Mouse (Mus musculus): ENCODE results near the gene Prdm16.

Prdm16 gene

DNA sequence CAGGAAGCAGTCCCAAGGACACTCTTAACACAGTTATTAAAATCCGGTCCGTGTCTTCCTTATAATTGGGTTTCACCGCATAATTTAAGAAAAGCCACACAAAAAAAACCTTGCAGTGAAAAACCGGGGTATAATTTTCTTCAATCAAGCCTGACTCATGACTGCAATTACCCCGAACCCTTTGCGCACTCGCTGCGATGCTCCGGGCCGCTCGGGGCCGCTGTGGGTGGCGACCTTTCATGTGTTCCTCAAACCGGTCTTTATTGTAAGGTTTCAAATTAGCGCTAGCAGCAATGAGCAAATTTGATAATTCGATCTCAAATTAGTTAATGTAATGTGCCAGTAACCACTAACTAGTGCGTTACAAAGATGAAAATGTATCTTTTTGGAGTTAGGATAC, 215.9 kb downstream of the Prdm16 start:
- no peak for DNase-seq (ENCODE audit: low read depth, low spot score)

DNA sequence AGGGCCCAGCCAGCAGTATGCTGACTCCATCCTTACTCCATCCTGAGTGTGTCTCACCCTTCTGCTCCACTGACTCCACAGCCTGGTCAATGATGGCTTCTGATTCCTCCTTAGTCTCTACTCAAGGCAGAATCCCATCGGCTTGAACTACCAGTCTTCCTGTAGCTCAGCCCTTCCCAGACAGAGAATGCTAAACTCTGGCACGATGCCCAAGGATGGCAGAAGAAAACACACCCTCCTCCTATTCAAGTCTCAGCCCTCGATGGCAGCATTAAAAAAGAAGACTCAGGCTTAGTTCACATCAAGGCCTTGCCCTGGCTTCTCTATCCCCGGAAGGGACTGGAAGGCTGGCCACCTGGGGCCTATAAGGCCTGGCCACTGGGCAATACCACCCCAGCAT, 216.9 kb downstream of the Prdm16 start:
- no peak for DNase-seq (ENCODE audit: low read depth, low spot score)

DNA sequence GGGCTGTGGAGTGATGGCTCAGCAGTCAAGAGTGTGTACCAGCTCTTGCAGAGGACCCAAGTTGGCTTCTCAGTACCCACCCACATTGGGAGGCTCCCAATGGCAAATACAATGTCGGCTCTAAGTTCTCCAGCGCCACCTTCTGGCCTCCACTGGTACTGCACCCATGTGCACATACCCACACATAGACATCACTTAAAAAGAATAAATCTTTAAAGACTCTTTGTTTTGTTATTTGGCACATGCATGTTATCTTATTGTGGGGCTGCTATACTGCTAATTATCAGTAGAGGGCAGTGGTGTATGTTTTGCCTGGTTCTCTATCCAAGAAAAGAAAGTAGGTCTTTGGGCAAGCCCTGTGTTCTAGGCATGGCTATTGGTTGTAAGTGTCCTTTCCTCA, 217.7 kb downstream of the Prdm16 start:
- DNase-seq (ENCODE audit: low read depth, low spot score), result no peak

DNA sequence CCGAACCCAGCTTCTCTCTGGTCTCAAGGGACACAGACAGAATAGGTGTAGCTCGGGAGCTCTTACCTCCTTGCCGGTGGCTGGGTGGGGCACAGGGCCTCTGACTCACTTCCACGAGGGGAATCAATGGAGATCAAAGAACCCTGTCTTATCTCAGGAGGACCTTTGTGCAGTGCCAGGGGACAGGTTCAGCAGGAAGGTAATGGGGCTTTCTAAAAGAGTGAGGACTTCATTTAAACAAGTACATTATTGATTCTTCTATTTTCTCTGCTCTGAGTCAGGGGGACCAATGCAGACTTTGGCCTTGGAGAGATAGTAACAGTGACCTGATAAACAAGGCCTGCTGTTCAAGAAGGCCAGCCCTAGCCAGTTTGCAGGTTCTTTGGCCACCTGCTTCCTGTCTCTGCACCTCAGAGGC, 218.3 kb downstream of the Prdm16 start:
- no peak for DNase-seq (ENCODE audit: low read depth, low spot score)

DNA sequence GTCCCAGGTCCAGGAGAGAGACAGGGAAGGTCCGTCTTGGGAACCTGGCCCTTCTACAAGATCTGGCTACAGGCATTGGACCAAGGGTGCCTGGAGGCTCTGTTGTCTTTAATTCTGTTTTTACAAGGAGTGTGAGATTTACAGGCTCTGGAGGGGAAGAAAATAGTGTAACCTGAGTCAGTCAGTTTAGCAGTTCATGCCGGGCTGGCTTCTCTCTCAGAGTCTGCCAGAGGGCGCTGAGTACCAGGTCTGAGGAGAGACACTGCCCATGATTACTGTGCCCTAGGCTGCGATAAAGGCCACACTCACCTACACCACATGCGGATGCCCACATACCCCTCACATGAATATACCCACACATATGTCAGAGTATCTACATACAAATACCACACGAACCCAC, 219.9 kb downstream of the Prdm16 start:
- no peak for DNase-seq (ENCODE audit: low read depth, low spot score)

DNA sequence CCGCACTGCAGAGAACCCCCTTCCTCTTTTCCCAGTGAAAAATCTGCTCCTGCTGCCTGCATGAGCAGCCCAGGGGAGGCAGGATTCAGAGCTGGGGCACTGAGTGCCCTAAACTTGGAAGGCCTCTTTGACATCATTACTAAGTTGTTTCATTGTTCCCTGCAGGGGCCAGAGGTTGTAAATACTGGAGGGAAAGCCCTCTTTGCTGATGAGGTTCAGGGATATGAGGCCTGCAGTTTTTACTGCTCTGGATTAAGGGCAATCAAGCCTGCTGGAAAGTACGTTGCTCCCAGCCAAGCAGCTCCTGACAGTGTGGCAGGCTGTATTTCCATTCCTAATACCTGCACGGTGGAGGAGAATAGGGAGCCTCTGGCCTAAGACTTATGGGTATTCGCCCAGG, 221.8 kb downstream of the Prdm16 start:
- DNase-seq (ENCODE audit: low read depth, low spot score), result no peak

DNA sequence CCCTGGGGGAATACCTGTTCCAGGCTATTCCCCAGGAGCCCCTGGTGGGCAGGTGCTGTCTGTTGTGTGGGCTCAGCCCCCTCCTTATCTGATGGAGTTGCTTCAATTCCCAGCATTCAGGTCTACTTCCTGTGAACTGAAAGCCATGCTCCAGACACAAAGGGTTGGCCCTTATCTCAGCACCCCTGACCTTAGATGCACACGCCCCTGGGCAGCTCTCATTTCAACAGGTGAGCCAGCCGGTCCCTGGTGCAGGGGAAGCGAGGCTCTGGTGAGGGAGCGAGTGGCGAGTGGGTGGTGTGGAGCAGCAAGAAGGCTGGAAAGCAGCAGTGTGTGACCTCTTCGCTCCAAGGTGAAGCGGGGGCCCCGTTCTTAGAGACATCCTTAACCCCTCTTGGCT, 226.1 kb downstream of the Prdm16 start:
- no peak for DNase-seq (ENCODE audit: low read depth, low spot score)

DNA sequence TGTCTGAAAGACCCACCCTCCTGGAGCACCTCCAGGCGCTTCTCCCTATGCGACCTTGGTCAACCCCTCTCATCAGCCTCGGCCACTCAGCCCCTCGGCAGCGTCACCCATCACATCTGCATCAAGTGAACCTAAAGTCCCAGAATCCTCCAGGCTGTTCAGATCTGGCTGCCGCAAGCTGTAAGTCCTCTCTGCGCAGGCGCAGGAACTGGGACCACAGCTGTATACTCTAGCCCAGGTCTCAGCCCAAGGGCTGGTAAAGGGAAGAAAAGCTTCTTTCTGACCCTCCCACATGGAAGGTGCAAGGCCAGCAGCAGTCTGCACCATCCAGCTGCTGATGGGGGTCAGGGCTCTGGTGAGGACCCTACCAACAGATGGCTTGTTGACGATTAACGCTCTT, 226.8 kb downstream of the Prdm16 start:
- no peak for DNase-seq (ENCODE audit: low read depth, low spot score)

DNA sequence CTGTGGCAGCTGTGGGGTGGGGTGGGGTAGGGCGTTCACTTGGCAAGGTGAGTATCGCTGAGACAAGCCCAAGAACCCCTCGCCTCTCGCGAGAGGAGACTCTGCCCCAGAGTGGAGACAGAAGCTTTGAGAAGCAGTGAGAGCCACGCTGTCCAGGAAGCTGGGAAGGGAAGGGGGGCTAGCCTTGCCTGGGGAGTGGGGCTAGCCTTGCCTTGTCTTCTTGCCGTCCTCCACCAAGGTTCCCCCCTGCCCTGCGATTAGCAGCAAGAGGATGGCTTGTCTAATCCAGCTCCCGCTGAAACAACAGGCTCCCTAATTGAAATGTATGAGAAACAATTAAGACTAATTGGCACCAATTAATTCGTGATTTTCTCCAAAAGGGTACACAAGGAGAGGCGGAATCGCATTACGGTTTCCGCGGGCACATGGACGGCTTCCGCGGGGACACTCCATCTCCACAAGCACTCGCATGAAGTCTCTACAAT, 227.4 kb downstream of the Prdm16 start:
- no peak for DNase-seq (ENCODE audit: low read depth, low spot score)

DNA sequence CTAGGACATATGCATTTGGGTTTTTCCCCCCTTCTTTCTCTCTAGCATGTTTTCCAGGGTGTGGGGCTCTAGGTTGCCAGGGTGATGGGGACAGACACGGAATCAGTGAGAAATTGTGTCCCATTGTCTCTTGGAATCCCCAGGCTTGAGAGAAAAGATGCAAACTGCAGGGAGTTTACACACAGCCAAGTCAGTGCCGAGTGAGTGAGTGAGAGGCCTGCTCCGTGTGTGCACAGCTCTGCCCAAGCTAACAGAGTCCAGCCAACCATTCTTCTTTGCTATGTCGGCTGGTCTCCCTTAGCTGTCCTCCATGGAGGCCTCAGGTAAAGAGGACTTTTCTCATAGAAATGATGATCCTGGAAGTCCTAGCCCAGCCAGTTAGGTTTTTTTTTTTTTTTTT, 233.7 kb downstream of the Prdm16 start:
- no peak for DNase-seq (ENCODE audit: low read depth, low spot score)

DNA sequence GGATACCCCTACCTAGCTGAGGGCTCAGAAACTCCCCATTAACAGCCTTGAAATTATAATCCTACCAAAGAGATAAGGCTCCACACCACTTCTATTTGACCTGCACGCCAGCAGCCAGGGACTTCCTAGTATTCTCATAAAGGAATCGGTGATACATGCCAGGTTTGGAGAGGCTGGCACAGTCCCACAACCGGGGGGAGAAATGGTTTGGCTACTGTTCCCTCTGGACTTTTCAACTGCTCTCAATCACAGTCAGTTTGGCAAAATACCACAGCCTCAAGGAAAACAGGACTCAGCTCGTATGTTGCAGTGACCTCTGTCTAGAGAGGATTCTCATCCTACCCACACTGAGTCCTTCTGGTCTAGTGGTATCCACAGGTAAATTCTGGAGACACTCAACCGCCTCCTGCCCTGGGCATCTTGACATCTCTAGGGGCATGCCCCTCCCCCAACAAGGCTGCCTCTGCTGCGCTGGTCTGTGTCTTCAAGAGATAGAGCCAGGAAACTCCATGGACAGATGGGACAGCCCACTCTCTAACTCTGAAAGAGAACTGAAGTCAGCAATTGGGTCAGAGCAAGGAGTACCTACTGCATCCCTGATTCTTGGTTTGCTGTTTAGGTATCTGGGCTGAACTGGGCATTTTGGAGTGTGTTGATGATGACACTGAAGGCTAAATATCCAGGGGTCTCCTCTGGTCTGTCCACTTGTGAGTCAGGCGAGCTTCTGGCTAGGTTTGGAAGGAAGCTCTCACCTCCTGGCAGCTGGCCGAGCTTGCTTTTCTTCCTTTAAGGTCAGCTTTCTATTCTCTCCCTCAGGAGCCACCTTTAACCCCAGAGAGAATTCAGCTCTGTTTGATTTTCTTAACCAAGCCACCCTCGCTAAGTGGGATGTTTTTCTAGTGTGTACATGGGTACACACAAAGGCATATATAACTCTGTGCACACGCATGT, 234.4 kb downstream of the Prdm16 start:
- no peak for DNase-seq (ENCODE audit: low read depth, low spot score)

DNA sequence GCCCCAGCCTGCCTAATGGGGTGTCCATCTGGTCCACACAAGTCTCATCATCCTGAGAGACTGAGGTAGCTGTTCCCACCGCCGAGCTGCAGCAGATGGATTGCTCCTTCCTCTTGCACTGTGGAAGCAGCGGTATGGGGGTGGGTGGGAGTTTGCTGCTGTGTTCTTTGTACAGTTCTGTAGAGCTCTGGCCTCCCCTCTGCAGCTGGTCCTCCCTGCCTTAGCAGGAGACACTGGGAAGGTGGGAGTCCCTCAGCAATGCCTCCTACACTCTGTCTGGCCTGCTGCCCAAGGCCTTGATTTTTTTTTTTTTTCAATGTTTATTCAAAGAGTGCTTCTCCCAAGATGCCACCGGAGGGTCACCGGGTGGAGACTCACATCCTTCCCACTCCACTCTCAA, 235.3 kb downstream of the Prdm16 start:
- no peak for DNase-seq (ENCODE audit: low read depth, low spot score)

DNA sequence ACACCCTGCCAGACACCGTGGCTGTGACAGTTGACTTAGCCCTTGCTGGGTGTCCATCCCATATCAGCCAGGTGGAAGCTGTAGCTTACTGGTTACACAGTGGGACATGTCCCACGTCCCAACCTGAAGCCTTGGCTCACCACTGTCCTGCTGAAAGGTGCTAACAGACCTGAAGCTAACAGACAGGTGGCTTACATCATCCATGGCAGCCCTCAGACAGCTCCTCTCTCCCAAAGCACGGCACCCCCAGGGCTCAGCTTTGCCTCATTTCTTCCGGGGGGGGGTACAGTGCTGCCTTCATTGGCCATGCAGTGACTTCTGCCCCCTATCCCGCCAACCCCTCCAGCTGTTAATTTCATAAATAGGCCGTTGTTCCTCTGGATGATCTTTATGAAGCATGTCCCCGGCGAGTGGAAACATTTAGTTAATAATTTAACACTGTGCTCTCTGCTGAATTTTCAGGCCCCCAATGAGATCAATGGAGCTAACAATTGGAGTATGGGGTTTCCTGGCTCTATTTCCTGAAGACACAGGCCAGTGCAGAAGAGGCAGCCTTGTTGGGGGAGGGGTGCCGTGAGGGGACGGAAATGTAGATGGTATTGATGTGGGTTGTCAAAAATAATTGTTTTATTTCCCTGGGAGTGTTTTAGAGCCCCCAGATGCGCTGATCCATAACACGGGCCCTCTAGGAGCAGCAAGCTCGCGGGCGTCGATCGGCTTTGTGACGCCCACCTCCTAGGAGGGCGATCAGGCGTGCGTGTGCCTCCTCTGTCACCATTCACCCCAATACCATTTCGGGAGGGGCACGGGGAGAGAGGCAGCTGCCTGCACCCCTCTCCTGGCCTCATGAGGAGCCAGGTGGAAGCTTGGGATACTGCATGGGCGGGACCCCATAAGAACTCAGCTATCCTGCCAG, 236.2 kb downstream of the Prdm16 start:
- no peak for DNase-seq (ENCODE audit: low read depth, low spot score)

DNA sequence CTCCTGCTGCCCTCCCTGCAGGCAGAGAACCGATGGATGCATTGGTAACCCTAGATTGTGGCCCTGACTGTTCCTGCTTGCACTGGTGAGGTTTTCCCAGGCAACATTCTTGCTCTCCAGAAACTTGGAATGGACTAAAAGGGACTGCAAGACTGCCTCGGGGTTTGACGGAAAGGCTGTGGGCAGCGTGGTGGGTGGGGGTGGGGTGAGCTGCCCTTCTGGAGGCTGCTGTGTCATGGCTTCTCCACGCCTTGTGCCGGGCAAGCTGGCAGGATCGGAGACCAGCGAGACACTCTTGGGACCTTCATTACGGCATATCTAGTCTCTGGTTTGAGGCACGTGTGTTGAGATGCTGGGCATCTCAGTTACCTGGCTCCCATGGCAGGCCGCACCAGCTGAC, 237.0 kb downstream of the Prdm16 start:
- DNase-seq (ENCODE audit: low read depth, low spot score), result no peak

DNA sequence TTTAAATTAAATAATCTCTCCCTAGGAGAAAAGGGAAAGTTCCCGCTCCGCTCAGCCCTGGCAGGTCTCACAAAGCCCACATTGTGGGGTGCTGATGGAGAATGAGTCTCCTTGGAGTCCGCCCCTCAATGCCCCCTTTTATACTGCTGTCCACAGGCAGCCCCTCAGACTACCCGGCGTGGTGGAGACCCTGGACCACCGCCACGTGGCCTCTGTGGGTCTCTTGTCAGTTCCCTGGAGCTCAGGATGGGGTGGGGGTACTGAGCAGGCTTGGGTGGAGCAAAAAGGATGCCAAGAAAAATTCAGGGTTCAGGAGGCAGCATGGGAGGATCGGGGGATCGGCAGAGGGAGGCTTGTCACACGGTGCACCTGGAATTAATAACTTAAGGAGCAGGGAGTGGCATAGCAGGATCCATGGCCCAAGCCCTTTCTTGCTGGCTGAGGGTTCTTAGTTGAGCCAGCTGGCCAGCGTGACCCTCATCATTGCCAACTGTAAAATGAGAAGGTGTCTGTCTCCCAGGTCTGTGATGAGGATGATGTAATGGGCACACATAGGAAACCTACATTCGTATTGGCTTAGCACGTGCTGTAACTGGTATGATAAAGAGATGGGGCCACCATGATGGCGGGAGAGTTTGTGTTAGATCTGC, 239.9 kb downstream of the Prdm16 start:
- DNase-seq (ENCODE audit: low read depth, low spot score), result no peak

DNA sequence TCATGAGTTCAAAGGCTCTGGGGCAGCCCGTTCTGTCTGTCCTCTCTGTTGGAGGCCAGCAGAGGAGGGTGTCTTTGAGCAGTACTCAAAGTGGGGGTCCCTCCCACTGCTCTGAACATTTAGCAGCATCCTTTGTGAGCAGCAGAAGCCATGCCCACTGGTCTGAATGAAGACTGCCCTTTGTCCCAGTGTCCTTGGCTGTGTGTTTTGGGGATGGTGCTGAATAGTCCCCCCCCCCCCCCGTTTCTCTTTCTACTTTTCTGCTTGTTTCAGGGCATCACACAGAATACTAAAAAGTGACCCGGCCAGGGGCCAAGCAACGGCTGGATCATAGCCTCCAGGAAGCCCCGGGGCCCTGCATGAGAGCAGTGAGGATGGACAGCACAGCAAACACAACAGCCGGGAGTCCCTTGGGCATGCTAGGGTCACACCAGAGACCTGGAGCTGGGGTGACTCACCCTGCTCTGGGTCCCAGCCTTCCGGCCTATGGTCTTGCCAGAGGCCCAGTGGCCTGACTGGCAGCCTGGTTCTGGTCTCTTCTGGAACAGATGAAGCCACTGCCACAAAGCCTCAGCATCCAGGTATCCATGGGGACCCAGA, 242.4 kb downstream of the Prdm16 start:
- DNase-seq (ENCODE audit: low read depth, low spot score), result no peak

DNA sequence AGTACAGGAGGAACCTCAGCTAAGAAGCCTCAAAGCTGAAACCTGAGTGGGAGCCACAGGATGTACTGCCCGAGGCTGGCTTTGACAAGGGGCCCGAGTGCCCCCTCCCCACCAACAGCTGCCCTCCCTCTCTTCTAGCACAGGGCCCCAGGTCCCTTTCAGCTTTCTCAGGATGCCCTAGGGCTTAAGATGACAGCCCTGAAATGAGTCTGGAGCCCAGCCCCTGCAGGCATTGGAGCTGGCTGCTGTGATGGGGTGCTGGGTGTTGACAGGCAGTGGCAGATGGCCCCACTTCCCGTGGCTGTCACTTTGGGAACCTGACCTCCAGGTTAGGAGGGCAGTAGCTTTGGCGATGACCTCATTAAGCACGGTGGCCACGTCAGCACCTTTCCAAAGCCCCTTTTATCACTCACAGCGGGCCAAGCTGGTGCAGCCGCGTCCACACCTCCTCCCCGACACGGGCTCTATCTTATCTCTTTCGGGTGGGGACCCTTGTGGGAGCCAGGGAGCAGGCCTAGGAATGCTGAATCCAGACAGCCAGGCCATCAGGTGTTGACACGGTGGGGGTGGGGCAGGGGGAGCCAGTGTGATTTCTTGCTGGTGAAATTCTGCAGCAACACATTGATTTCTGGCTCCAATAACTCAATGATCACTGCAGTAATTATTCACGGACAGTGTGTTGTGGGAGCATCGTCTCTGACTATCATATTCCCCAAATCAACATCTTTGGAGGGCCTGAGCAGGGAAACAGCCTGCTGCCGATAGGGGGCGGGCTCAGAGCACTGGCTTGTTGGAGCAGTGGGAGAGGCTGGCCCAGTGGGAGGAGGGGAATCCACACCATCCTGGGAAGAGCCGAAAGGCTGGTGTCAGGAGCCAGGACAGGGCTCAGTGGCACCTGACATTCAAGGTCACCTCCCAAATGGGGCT, 243.2 kb downstream of the Prdm16 start:
- no peak for DNase-seq (ENCODE audit: low read depth, low spot score)

DNA sequence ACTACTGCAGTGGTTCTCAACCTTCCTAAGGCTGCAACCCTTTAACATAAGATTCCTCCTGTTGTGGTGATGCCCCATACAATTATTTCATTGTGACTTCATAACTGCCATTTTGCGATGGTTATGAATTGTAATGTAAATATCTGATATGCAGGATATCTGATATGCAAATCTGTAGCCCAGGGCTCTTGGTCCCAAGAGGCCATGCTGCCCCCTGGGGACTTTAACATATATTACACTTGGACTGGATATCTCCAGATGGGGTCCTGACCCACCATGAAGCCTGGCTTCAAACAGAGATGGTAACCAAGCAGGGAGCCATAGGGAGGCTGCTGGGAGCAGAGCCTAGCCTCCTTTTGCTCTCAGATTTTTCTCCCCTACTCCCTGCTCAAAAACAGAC, 244.0 kb downstream of the Prdm16 start:
- DNase-seq (ENCODE audit: low read depth, low spot score), result no peak

DNA sequence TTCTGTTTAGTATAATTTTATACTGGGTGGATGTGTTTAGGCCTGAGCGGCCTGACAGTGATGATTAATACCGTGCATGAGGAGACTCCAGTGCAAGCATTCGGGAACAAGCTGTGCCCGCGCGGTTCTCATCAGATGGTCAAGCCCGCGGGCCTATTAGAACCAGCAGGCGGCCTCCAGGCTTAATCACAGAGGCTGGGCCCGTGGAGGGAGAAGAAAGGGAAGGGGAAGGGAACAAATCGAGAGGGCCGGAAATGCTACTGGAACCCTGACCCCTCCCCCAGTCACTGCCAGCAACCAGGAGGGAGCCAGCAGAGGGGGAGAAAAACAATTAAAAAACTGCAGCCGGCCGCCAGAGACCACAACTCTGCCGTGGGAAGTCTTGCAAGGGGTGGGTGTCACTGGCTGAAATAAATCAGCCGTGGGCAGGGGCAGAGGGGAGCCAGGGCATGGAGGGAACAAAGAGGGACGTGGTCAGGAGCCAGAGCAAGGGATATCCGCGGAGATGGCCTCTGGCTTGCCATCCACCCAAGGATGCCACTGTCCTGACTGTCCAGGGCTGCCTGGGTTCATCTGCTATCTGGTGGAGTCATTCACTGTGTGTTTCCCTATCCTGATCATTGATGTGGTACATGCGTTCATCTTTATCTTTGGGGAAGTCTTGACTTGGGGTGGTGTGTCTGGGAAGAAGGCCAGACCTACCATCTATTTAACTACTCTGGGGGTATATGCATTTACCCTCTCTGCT, 246.2 kb downstream of the Prdm16 start:
- DNase-seq (ENCODE audit: low read depth, low spot score), result no peak

DNA sequence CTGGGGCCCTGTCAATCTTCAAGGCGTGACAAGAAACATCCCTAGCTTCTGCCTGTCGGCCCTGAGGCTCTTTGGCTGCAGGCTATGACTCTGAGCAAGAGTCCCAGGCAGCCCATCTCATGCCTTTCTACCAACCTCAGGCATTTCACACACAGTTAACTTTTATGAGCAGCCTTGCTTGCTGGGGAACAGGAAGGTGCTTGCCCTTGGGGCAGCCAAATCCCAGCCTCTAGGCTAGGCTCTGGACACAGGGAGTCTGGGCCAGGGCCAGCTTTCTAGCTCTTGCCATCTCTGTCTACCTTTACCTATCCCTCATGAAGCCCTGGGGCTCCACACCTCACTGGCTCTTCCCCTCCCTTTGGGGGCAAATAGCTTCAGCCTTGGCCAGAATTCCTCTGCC, 247.0 kb downstream of the Prdm16 start:
- DNase-seq (ENCODE audit: low read depth, low spot score), result no peak

Measured in skeletal muscle tissue, adult 2 months (tissue).